Comparison of ENCODE assay signal across 19 mouse cellular contexts in genomic region chr2:127304609-127305210, GRCm38 (mm10). TPM values are rescaled to one million over a fixed set of nuclear protein-coding genes. Genes with fewer than 3 reads are reported as not detected.
"Had no signal": no experiment of that assay in that cellular context is flagged by ENCODE, and none has a peak within 500 bp of the region (broad histone marks: within the 10 kb centered on the region; RNA-seq: fewer than 3 reads in every experiment).

No protein-coding gene starts in this region.

- H3K27me3 ChIP-seq: liver, embryonic 15.5 days; stomach, embryonic 15.5 days had no signal

- H3K9me3 ChIP-seq: limb, embryonic 10.5 days; liver, embryonic 15.5 days; stomach, embryonic 15.5 days had no signal

- H3K36me3 ChIP-seq: stomach, embryonic 15.5 days had no signal

- H3K4me2 ChIP-seq: liver, embryonic 11.5 days; liver, embryonic 15.5 days; midbrain, embryonic 11.5 days; stomach, embryonic 15.5 days had no signal

- ATAC-seq: lung, postnatal 0 days; midbrain, embryonic 16.5 days had no signal

- H3K9ac ChIP-seq: liver, embryonic 15.5 days; stomach, embryonic 15.5 days had no signal

- H3K4me1 ChIP-seq: limb, embryonic 10.5 days; stomach, embryonic 15.5 days had no signal

- H3K27ac ChIP-seq: kidney, postnatal 0 days; left cerebral cortex, adult 2 months; limb, embryonic 10.5 days; liver, embryonic 15.5 days; stomach, embryonic 15.5 days had no signal

- DNase-seq: kidney, adult 9 months; lung, adult 2 months; lung, postnatal 36 days; right cerebral cortex, postnatal 14 days; thymus, postnatal 36 days had no signal

- H3K4me3 ChIP-seq: left cerebral cortex, adult 2 months; limb, embryonic 10.5 days; liver, embryonic 15.5 days; stomach, embryonic 15.5 days had no signal

RNA-seq across cellular contexts. Expression of gene Astl, which starts 33.7 kb away (rescaled TPM):
- total RNA-seq: layer of hippocampus, adult 8-10 months; layer of hippocampus, postnatal 14 days; left cerebral cortex, adult 2 months; left cerebral cortex, postnatal 14 days had no signal
- polyA plus RNA-seq: kidney, postnatal 0 days; large intestine, adult 2 months; liver, embryonic 11.5 days; lung, adult 2 months; lung, postnatal 0 days; midbrain, embryonic 11.5 days; midbrain, embryonic 16.5 days; neural tube, embryonic 14.5 days; stomach, embryonic 15.5 days had no signal
